Mouse (Mus musculus) midbrain, embryonic 15.5 days (tissue): ENCODE results near the gene Lhfp. TPM values are rescaled to one million over a fixed set of nuclear protein-coding genes. Genes with fewer than 3 reads are reported as not detected.
"Not testable (repeated sequence)": the region's sequence is repeated elsewhere in the genome, so short reads cannot be mapped to it uniquely, and the experiment has no call there.

Source experiments
- ATAC-seq: fragments of 200-750 bp; cut with Nextera tagmentation; replicated peaks from 2 replicates; pipeline ENCODE4 v1.8.0; 2017; ENCODE audit warnings: moderate TSS enrichment
- H3K27ac ChIP-seq: fragments of 300-500 bp; sonication (generic); 2 replicates; pipeline ENCODE4 v1.5.1; 2015; ENCODE audit warnings: mild to moderate bottlenecking, inconsistent platforms
- H3K27me3 ChIP-seq: fragments of 300-500 bp; sonication (generic); replicated peaks from 2 replicates; pipeline ENCODE4 v1.6.1; 2015; ENCODE audit warnings: inconsistent platforms
- H3K36me3 ChIP-seq: fragments of 300-500 bp; sonication (generic); replicated peaks from 2 replicates; pipeline ENCODE4 v1.6.1; 2015; ENCODE audit warnings: inconsistent platforms
- H3K4me1 ChIP-seq: fragments of 300-500 bp; sonication (generic); 2 replicates; pipeline ENCODE4 v1.6.1; 2015; ENCODE audit warnings: inconsistent platforms
- H3K4me2 ChIP-seq: fragments of 300-500 bp; sonication (generic); 2 replicates; pipeline ENCODE4 v1.6.1; 2015; ENCODE audit warnings: inconsistent platforms, mild to moderate bottlenecking, moderate library complexity
- H3K4me3 ChIP-seq: fragments of 300-500 bp; sonication (generic); 2 replicates; pipeline ENCODE4 v1.5.1; 2015; ENCODE audit warnings: mild to moderate bottlenecking, inconsistent platforms
- H3K9ac ChIP-seq: fragments of 300-500 bp; sonication (generic); 2 replicates; pipeline ENCODE4 v1.6.1; 2015; ENCODE audit warnings: mild to moderate bottlenecking, inconsistent platforms
- H3K9me3 ChIP-seq: fragments of 300-500 bp; sonication (generic); 2 replicates; pipeline ENCODE4 v1.6.1; 2016; ENCODE audit warnings: inconsistent platforms
- WGBS: fragments of 180-500 bp; shearing (Covaris S2); methylation state at CpG from one replicate; pipeline ENCODE4 v1.1.7; 2015; ENCODE audit warnings: mixed read lengths; 5-methylcytosine and 5-hydroxymethylcytosine counted together
- polyA plus RNA-seq: library from polyadenylated mRNA; unstranded; fragments of >200 nt; fragmentation: Nextera tagmentation; extraction: Ambion mirVana; gene quantifications from 2 replicates; pipeline ENCODE4 v1.2.1, GENCODE M21; 2015

Gene Lhfp
- polyA plus RNA-seq, 1 experiment from 2014 or later = 64.8 TPM

DNA sequence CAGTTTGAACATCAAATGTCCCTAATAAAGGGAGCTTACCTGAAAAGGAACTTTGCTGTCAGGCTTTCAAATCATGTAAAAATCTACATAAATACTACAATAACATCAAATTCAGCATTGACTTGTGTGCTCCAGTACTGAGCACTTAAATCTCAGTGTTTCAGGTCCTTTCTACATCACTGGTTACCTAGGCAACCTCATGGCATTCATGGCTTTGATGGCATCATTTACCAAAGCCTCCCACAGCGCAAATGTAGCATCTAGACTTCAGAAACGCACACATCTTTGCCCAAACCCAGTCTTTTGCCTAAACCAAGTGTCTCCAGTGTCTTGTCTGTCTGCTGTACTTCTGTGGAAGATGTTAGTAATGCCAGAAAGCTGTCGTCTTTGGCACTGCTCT, 225.7 kb downstream of the Lhfp start:
- Histone ChIP-seq H3K9me3 (no peaks in the 10 kb centered on the region), H3K9ac (no peak overlapping the region), H3K27me3 (no peaks in the 10 kb centered on the region), H3K4me2 (no peak overlapping the region), H3K27ac (no peak overlapping the region), H3K36me3 (no peaks in the 10 kb centered on the region), H3K4me1 (no peaks in the 10 kb centered on the region), H3K4me3 (no peak overlapping the region)
- WGBS = 46% methylated on average over 3 of the region's 3 CpGs
- ATAC-seq = no peak

DNA sequence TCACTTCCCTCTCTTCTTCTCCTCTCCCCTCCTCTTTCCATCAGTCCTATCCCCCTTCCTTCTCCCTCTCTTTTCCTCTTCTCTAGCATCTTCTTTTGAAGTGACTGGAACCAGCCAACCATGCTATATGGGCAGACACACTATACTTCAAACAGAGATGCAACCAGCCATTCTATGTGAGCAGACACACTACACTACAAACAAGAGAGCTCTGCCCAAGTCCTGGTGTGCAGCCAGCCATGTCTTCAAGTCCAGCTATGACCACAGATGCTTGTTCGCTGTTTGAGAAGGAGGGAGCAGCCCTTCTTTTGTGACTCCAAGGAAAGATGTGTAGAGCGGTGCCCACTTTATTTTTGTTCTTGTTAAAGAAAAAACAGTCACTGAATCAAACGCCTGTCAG, 231.9 kb downstream of the Lhfp start:
- WGBS = 80% methylated on average over 3 of the region's 3 CpGs
- Histone ChIP-seq H3K27ac (no peak overlapping the region), H3K9ac (no peak overlapping the region), H3K4me2 (no peak overlapping the region), H3K4me1 (no peaks in the 10 kb centered on the region), H3K4me3 (no peak overlapping the region), H3K9me3 (no peaks in the 10 kb centered on the region), H3K36me3 (no peaks in the 10 kb centered on the region), H3K27me3 (no peaks in the 10 kb centered on the region)
- no peak for ATAC-seq

DNA sequence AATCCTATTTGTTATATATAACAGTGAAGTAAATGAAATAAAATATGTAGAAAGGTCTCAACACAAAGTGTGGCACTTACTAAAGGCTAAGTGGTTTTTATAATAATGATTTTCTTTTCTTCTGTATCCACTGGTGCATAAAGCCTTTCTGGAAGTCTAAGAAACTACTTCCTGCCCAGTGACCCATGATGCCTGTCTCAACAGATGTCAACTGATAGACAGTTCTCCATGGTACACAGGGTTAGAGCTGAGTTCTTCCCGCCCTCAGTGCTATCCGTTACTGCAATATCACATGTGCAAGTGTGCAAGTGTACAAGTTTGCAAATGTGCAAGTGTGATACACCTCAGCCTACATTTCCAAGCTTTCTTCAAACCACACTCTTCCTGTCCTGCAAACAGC, 236.7 kb downstream of the Lhfp start:
- Histone ChIP-seq H3K4me1 (no peaks in the 10 kb centered on the region), H3K27me3 (no peaks in the 10 kb centered on the region), H3K4me2 (no peak overlapping the region), H3K4me3 (no peak overlapping the region), H3K9me3 (no peaks in the 10 kb centered on the region), H3K27ac (no peak overlapping the region), H3K9ac (no peak overlapping the region), H3K36me3 (no peaks in the 10 kb centered on the region)
- ATAC-seq = no peak
- 80% methylated on average over 2 of the region's 2 CpGs for WGBS

DNA sequence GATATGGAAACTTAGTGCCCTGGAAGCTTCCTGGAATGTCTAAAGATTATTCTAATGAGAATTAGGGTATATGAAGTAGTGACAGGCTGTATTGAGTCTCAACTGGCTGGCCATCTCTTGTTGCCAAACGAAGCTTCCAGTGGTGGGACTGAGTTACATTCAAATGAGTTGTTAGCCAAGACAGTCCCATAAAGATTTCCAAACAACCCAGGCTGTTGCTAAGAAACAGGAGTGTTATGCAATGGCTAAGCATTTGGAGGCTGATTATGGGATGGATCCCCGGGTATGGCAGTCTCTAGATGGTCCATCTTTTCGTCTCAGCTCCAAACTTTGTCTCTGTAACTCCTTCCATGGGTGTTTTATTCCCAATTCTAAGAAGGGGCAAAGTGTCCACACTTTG, 240.7 kb downstream of the Lhfp start:
- not testable (repeated sequence) for H3K4me3 ChIP-seq, H3K36me3 ChIP-seq, H3K27ac ChIP-seq, H3K4me1 ChIP-seq, H3K27me3 ChIP-seq, ATAC-seq, H3K4me2 ChIP-seq, H3K9me3 ChIP-seq, H3K9ac ChIP-seq
- WGBS = 66% methylated on average over 3 of the region's 3 CpGs

DNA sequence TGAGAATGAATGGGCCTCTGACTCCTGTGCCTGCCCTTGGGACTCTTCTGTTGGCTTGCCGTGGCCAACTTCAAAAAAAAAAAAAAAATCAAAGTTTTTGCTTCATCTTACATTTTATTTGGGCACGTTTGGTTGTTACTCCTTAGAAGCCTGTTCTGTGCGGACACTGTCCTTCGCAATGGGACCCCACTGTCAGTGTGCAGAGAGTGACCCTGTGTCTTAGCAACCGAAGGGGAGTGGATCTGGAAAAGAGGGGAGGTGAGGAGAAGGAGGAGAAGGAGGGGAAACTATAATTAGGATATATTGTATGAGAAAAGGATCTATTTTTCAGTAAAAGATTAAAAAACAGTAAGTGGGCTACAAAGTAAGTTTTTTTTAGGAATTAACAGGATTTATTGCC, 242.7 kb downstream of the Lhfp start:
- no peak overlapping the region for H3K4me3 ChIP-seq
- WGBS = 92% methylated on average over 5 of the region's 5 CpGs
- H3K36me3 ChIP-seq = no peaks in the 10 kb centered on the region
- no peak overlapping the region for H3K27ac ChIP-seq
- no peak overlapping the region for H3K4me2 ChIP-seq
- no peak overlapping the region for H3K9ac ChIP-seq
- H3K4me1 ChIP-seq = no peaks in the 10 kb centered on the region
- H3K27me3 ChIP-seq = no peaks in the 10 kb centered on the region
- H3K9me3 ChIP-seq = no peaks in the 10 kb centered on the region
- ATAC-seq = no peak

DNA sequence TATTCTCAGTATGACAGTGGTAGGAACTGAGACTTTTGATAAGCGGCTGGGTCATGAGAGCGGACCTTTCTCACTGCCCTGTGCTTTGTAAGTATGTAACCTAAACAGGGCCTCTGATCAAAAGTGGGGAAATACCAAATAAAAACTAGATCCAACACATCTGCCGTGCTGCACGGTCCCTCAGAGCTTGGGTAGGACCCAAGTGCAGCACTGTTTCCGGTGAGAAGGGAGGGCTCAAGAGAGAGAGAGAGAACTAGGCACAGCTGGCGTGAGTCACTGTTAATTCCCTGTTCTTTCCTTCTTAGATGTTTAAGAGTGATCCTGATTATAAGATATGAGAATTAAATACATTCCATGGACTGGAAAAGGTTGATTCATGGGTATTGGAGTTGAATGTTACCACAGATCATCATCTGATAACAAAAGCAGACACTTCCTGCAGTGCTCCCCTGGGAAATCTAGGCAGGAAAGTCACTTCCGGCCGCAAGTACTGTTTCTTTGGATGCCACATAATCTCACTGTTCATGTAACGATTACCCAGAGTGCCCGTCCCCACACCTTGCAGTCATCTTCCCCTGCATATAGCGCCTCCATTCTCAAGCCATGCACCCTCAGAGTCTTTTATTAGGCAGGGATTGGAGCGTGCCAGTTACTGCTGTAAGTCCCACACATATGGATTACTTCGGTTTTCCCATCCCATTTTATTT, 243.3 kb downstream of the Lhfp start:
- Histone ChIP-seq H3K9ac (no peak overlapping the region), H3K27me3 (no peaks in the 10 kb centered on the region), H3K27ac (no peak overlapping the region), H3K4me1 (no peaks in the 10 kb centered on the region), H3K9me3 (no peaks in the 10 kb centered on the region), H3K4me2 (no peak overlapping the region), H3K36me3 (no peaks in the 10 kb centered on the region), H3K4me3 (no peak overlapping the region)
- no peak for ATAC-seq
- 87% methylated on average over 13 of the region's 13 CpGs for WGBS

DNA sequence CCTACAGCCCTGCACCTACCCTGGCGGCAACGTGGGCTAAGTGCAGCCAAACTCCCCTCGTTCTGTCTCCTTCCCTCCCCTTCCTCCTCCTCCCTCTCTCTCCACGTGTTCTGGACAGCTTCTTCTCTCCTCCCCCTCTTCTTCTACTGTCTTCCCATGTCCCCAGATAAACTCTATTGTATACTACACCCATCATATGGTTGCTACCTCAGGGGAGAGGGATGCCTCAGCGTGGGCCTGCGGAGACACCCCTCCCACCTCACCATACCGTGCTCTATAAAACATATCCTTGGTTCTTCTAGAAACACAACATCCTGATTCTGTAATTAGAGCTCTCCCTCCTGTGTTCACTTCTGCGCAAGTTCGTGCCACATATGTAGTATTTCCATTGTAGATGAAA, 247.3 kb downstream of the Lhfp start:
- WGBS = 56% methylated on average over 9 of the region's 9 CpGs
- Histone ChIP-seq H3K4me3 (no peak overlapping the region), H3K27me3 (no peaks in the 10 kb centered on the region), H3K4me2 (no peak overlapping the region), H3K9me3 (no peaks in the 10 kb centered on the region), H3K27ac (no peak overlapping the region), H3K9ac (no peak overlapping the region), H3K36me3 (no peaks in the 10 kb centered on the region), H3K4me1 (no peaks in the 10 kb centered on the region)
- no peak for ATAC-seq

DNA sequence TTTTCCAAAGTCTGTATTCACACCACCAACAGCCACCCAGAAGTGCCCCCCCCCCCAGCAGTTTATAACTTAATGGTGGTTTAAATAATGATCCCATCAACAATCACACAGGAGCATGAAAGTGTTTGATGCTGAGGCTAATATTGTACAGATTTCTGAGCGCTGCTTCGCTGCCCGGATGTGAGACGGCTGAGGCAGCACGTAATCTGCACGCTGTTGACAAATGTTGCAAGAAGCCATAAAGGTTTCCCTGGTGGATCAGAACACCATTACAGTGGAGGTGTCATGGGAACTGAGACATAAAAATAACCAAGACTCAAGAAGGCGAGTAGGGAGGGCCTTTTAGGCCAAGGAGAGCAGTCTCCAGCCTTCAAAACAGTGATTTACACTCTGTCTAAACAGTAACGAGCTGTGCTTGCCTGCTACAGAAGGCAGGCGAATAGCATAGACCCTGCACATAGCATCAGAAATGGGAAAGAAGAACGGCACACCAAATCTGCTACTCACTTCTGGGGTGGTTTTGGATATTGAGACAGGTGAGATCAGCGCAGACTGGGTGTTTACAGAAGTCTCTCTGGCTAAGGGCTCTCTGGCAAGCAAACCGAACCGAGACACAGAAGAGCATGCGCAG, 248.4 kb downstream of the Lhfp start:
- H3K27ac ChIP-seq = no peak overlapping the region
- H3K4me3 ChIP-seq = no peak overlapping the region
- no peak for ATAC-seq
- no peak overlapping the region for H3K9ac ChIP-seq
- no peaks in the 10 kb centered on the region for H3K4me1 ChIP-seq
- no peaks in the 10 kb centered on the region for H3K9me3 ChIP-seq
- no peak overlapping the region for H3K4me2 ChIP-seq
- H3K27me3 ChIP-seq = no peaks in the 10 kb centered on the region
- 75% methylated on average over 14 of the region's 14 CpGs for WGBS
- no peaks in the 10 kb centered on the region for H3K36me3 ChIP-seq

DNA sequence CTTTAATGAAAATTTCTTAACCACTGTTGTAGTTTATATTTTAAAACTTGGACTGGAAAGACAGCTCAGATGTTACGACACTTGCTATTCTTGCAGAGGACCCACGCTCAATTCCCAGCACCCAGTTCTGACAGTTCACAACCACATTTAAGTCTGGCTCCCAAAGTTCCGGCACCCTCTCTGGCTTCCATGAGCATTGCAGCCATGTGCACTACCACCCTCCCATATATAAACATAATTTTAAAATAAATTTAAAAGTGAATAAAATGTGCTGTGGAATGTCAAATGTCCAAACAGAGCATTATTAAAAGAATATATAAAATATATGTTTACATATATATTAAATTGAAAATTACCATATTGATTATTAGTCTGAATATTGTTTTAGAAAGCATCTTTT, 249.9 kb downstream of the Lhfp start:
- Histone ChIP-seq H3K4me3 (no peak overlapping the region), H3K4me2 (no peak overlapping the region), H3K27ac (no peak overlapping the region), H3K9ac (no peak overlapping the region), H3K9me3 (no peaks in the 10 kb centered on the region), H3K4me1 (no peaks in the 10 kb centered on the region), H3K36me3 (no peaks in the 10 kb centered on the region), H3K27me3 (no peaks in the 10 kb centered on the region)
- no peak for ATAC-seq
- WGBS = 98% methylated on average over 3 of the region's 3 CpGs

DNA sequence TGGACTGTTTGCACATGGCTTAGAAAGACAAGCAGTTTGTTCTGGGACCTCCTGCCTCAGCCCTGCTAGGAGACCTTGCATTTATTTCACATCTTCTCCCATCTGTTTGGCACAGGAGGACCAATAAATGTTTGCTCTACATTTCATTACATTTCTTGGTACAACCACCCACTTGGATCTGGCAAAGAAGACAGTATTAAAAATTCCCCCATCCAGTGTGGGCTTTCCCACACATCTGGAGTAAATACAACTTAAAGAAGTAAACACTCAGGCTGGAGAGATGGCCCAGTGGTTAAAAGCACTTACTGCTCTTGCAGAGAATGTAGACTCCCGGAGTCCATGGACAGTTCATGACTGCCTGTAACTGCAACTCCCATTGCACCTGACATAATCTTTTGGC, 250.6 kb downstream of the Lhfp start:
- no peak overlapping the region for H3K4me3 ChIP-seq
- H3K9me3 ChIP-seq = no peaks in the 10 kb centered on the region
- H3K4me1 ChIP-seq = no peaks in the 10 kb centered on the region
- H3K27ac ChIP-seq = no peak overlapping the region
- ATAC-seq = no peak
- H3K27me3 ChIP-seq = no peaks in the 10 kb centered on the region
- H3K4me2 ChIP-seq = no peak overlapping the region
- no peaks in the 10 kb centered on the region for H3K36me3 ChIP-seq
- WGBS = 85% methylated on average over 1 of the region's 1 CpGs
- no peak overlapping the region for H3K9ac ChIP-seq

DNA sequence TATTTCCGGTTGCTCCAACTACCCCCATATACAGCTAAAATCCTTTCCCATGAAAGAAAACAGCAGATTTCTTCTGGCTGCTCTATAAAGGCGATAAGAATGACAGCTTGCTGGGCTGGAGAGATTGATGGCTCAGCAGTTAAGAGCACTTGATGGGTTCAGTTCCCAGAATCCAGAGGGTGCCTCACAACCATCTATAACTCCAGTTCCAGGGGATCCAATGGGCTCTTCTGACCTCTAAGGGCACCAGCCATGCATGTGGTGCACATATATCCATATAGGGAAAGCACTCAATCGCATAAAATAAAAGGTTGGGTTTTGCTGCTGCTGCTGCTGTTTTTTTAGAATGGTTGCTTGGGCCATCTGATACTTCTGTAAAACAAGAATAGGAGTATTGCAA, 251.1 kb downstream of the Lhfp start:
- 84% methylated on average over 3 of the region's 3 CpGs for WGBS

DNA sequence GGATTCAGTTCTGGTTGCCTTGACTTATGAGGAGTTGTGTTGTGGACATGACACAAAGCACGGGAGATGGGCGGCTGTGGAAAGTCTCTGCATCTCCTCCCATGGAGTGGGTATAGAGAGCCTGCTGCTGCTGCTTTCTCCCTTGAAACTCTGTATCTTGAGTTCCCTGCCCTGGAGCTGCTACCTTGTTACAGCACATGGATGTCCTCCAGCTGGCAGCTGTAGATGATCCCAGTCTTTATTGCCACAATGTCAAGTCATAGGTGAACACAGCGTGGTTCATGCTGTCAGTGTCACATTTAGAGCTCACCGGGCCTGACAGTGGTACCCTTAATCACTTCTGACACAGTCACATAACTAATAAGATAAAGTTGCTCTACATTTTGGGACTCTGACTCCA, 251.7 kb downstream of the Lhfp start:
- H3K4me2 ChIP-seq = no peak overlapping the region
- 86% methylated on average over 4 of the region's 4 CpGs for WGBS
- H3K9ac ChIP-seq = no peak overlapping the region
- H3K4me3 ChIP-seq = no peak overlapping the region
- no peak overlapping the region for H3K27ac ChIP-seq
- H3K27me3 ChIP-seq = no peaks in the 10 kb centered on the region
- H3K36me3 ChIP-seq = no peaks in the 10 kb centered on the region
- ATAC-seq = no peak
- no peaks in the 10 kb centered on the region for H3K9me3 ChIP-seq
- no peaks in the 10 kb centered on the region for H3K4me1 ChIP-seq

More for the DNA sequence above, 251.1 kb downstream of the Lhfp start:
- Histone ChIP-seq H3K27me3 (no peaks in the 10 kb centered on the region), H3K4me2 (no peak overlapping the region), H3K9me3 (no peaks in the 10 kb centered on the region), H3K27ac (no peak overlapping the region), H3K36me3 (no peaks in the 10 kb centered on the region), H3K4me1 (no peaks in the 10 kb centered on the region), H3K4me3 (no peak overlapping the region), H3K9ac (no peak overlapping the region)
- no peak for ATAC-seq

DNA sequence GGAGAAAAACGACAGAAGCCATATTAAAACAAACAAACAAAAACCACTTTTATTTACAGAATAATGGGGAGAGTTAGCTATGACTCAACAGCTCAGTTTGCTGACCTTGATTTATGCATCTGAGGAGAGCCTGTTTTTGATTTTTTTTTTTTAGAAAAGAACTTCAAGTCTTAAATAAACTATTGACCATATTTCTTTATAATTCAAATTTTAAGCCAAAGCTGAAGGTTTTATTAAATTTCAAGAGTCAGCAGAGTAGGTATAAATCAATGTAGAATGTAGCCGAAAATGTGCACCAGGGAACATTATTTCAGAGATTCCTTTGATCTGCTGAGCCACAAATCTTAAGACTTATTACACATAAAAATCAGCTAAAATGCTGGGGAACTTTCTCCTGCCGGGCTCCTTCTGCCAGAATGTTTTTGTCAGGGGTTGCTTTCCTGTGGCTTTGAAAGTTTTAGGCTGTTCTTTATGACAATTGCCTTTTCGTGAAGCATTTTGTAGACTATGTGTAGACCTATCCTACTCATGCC, 252.6 kb downstream of the Lhfp start:
- WGBS = 73% methylated on average over 4 of the region's 4 CpGs
- no peak for ATAC-seq
- Histone ChIP-seq H3K4me2 (no peak overlapping the region), H3K36me3 (no peaks in the 10 kb centered on the region), H3K9me3 (no peaks in the 10 kb centered on the region), H3K27me3 (no peaks in the 10 kb centered on the region), H3K4me3 (no peak overlapping the region), H3K27ac (no peak overlapping the region), H3K4me1 (no peaks in the 10 kb centered on the region), H3K9ac (no peak overlapping the region)
